Mouse (Mus musculus): Measurements from ENCODE around the gene Iqsec1.

Gene Iqsec1

DNA sequence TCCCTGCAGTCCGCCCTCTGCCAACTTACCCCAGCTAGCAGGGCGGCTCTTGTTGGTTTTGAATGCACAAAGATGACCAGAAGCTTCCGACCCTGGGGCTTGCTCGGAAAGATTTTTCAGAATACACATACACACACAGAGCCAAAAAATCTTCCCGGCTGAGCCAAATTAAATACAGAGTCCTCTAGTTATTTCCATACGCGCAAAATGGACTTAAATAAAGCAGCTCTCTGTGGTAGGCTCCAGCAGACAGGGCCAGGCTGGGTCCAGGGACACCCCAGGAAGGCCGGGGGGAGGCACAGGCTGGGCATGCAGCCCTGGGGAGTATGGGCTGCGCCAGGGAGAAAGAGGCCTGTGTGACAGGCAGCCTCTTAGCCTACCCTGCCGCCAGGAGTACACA, 282.0 kb downstream of the Iqsec1 start:
- peak; percentile 44 for DNase-seq (ENCODE audit: low spot score)

DNA sequence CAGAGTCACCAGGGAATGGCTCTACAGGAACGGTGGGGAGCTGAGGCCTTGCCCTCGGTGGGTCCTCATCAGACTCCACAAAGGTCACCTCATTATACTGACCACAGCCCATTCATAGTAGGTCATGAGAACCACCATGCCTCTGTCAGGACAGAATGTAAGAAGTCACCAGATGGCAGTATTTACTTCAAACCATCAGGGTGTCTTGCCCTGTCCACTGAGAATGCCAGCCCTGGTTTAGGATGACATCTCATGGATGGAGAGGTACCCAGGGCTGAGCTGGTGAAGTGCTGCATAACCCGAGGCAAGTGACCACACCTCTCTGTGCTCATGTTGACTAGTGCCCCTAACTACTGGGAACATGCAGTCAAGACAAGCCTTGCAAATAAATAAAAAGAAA, 282.7 kb downstream of the Iqsec1 start:
- peak; percentile 49 for DNase-seq (ENCODE audit: low spot score)

DNA sequence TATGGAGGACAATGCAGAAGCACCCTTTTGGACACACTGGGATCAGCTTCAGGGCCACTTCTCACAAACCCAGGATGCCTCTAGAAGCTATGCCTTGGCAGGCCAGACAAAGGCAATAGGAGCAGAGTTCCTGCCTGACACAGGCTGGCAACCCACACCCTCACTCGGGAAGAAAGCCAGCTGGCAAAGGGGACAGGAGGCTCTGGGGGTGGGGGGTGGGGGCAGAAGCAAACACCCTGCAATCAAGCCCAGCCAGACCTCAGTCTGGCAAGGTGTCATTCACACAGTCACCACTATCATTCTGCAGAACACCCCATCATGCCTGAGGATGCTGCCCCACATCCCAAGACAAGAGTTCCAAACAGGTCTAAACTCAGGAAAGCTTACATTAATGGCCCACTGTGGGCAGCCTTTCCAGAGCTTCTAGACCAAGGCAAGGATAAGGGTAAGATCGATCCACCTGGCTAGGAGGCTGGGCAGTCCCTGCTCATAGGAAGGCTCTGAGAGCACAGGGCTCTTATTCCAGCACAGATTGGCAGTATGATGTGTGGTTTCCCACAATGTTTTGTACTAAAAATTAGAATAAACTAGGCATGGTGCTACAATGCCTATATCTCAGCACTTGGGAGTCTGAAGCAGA, 283.7 kb downstream of the Iqsec1 start:
- DNase-seq (ENCODE audit: low spot score) = peak; percentile 93

DNA sequence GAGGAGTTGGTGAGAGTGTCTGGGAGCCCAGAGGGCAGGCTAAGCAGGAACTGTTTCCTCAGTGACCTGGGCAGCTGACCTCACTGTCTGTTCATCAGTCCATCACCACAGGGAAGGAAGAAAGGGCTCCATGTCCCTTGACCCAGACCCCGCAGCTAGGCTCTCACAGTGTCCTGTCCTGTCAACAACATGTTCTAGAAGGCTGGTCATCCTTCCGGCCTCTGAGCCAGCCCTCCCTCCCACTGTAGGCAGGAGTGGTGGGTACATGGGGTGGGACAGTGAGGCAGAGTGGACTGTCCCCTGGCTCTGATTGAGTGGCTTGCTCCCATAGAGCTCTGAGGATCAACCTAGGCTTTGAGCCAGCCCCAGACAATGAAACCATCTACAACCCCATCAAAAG, 284.7 kb downstream of the Iqsec1 start:
- DNase-seq (ENCODE audit: low spot score) = peak; percentile 44

DNA sequence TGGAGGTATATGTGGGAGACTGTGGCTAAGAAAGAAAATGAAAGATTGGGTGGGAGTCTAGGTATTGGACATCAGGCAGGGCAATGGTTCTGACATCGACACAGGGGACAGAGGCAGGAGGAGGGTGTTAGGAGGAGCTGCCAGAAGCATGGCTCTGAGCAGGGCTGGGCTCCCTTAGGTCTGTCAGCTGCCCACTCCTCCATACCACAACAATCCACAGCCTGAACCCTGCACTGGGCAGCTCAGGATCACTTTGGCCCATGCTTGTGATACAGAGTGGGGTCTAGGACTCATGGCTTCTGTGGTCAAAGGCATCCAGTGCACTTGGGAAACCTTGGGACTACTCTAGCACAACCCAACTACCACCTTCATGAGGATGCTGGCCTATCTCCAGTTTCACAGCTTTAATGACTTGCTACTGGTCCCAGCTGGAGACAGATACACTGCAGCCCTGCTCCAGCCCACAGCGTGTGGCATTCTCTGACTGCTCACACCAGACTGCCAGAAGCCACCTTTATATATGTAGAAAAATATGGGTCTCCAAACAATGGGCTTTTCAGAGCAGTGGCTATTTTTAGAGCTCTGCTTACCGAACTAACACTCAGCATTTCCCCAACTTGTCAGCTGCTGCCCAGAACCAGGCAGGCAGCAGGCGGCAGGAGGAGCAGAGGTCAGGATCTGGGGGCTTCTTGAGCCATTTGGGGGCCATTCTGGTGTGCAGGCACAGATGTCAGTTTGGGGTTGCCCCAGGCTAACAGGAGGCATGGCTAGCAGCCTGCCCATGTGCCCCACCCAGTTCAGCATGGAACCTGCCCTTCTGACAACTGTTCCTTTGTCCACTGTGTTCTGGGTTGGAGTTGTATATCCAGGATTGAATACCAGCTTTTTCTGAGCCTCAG, 285.4 kb downstream of the Iqsec1 start:
- DNase-seq (ENCODE audit: low spot score) = peak; percentile 46

DNA sequence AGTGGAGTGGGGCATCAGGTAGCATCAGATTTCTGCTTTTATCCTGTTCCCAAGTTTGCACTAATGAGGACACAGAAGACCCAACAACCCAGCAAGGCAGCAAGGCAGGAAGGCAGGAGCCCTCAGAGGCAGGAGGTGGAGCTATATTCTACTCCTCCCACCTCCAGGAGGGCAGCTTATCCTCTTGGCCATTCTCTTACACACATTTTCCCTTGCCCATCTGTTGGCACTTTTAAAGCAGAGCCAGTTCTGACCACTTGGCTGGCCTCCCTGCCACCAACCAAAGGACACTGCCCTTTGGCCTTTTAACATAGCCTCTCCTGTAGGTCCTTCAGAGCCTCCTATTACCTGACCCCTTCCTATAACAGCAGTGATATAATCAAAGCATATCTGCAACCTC, 286.3 kb downstream of the Iqsec1 start:
- peak; percentile 60 for DNase-seq (ENCODE audit: low spot score)

DNA sequence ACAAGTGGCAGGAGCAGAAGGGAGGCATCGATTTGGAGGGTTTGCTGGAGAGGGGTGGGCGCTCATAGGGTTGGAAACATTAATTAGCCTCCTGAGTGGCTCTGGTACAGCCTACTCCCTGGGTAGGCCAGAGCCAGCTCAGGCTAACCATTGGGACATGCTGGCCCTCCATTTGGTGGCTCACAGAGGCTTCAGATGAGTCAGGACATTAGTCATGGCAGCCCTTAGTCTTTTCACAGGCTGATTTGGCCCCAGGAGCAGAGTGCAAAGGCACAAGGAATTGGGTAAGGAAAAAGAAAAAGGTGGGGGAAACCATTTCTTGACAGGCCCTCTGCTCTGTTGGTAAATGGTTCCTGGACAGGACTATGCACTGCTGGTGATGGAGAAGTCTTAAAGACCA, 287.1 kb downstream of the Iqsec1 start:
- DNase-seq (ENCODE audit: low spot score) = no peak

DNA sequence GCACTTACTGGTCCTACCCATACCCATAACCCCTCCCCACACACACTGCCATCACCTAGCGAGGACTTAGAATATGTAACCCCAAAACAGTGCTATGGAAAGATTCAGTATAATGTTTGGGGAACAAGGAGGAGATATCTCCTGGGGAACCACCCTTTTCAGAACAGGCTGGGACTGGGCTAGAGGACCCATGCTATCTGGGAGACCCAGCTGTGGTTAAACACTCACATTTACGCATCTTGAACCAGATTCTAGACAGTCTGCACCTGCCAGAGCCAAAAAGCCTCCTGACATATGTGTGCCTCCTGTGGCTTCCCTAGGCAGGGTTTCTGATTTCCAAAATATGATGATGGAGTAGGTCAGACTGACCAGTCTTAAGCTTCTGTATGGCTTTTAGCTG, 287.7 kb downstream of the Iqsec1 start:
- no peak for DNase-seq (ENCODE audit: low spot score)

DNA sequence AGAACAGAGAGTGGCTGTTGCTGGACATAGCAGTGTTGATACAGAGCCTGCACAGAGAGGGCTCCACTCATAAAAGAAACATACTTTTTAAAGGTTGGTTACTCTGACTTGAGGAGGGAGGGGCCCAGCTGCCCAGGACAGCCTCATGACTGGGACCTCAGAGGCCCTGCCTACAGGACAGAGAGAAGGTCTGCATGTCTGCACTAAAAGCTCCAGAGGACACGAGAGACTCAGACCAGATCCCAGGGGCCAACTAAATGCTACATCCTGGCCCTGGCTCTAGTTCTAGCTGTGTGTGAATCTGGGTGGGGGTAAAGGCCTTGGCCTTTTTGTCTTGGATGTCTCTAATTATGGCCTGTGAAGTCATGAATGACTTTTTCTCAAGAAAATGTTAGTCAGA, 288.4 kb downstream of the Iqsec1 start:
- DNase-seq (ENCODE audit: low spot score) = no peak

DNA sequence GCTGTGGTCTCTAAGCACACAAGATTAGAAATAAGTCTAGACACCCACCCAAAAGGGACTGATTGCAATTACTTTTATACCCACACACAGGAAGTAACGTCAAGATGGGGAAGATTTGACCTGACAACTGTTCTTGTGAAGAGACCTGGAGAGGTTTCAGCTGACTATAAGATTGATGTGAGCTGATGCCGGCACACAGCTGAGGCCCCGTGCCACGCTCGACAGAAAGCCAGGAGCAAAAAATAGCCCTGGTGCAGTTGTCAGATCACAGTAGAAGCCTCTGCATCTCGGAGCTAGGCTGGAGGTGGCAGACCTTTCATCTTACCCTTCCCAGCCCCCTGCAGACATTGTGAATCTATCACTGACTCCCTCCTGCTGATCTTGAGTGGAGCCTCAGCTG, 289.6 kb downstream of the Iqsec1 start:
- no peak for DNase-seq (ENCODE audit: low spot score)

DNA sequence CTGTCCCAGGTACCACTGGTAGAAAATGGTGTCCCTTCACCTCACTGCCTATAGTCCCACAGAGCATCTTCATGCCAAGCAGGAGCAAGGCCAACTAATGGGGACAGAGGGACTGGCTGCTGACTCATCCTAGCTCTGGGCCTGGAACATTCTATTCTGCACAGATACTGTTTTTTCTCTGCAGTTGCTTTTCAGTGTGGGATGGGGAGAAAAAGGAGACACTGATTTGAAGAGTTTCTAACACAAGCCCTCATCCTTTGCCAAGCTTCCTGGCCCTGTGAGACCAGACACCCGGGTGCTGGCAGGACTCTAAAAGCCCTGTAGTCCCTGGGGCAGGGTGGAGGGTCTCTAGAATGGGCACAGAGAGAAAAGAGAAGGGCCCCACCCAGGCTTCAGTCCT, 292.7 kb downstream of the Iqsec1 start:
- DNase-seq (ENCODE audit: low spot score) = peak; percentile 73

DNA sequence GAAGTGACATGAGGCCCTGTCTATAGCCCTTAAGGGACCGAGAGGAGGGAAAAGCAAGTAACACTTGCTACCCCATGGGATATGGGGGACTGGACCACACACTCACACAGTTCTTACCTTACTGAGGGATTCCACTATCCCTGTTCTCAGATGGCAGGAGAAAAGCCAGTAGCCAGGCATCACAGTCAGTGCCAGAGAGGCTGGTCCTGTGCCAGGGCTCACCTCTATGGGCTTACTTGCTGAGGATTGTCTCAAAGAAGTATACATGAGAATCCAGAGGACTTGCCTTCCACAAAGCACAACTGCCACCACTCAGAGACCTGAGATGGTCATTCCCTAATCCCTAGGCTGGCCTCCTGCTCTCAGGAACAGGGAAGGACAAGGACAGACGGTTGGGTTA, 296.1 kb downstream of the Iqsec1 start:
- no peak for DNase-seq (ENCODE audit: low spot score)

DNA sequence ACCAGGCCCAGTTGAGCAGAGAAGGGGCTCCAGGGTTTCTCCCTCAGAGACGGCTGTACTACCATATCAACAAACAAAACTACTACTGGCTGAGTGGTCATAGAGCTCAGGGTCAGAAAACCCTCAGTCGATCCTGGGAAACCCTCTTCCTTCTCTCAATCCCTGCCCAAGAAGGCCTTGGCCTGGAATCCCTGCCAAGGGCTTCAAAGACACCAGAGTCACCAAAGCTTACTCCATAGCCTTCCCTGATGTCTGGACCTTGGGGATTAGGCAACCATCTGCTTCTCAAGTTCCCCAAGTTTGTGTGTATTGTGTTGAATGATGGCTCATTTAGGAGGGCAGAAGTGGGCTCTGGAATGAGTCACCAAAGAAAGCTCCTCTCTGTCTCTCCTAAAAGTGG, 296.6 kb downstream of the Iqsec1 start:
- peak; percentile 55 for DNase-seq (ENCODE audit: low spot score)

DNA sequence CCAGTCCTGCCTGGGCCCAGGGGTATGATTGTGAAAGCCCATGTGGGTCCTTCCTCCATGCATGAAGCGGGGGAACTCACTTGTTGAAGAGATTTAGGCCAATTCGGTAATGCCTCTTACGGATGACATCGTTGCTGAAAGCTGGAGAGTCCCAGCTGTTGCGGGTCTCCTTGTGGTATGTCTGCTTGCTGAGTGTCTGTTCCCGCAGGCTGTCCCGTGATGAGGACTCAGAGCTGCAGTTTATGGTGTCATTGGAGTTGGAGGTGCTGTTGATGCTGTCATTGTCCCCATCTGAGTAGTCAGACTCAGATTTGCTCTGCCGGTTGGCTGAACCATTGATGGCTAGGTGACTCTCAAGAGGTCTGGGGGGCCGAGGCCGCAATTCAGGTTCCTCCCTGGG, 299.0 kb downstream of the Iqsec1 start:
- no peak for DNase-seq (ENCODE audit: low spot score)

DNA sequence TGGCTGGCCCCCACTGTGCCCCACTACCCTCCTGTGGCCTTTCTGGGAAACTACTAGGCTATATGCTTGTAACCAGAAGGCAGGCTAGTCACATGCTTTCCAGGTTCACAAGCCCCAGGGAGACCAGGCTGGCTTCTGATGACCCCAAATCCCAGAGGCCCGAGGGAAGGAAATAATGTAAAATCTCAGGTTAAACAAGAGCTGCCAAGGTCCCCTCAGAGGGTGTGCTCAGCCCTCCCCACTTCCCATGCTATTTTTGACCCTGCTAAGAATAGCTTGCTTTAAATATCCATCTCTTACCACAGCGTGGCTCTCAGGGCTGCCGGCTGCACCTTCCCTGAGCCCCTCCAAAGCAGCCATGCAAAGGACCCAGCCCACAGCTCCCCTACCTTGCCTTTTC, 299.7 kb downstream of the Iqsec1 start:
- no peak for DNase-seq (ENCODE audit: low spot score)

DNA sequence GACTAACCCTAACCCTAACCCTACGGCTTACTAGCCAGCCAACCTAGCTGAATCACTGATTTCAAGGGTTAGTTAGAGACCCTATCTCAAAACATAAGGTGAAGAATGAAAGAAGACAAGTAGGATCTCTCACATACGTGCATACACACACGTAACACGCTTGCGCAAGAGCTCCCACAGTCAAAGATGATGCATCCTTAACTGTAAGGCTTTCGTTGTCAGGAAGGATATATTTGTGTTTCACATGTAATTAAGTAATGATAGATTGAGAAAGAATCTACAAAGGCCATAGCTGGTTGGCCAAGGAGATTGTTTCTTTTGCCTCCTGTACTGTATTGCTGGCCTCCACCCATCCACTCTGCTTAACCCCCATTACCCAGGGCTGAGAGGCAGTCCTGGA, 300.5 kb downstream of the Iqsec1 start:
- DNase-seq (ENCODE audit: low spot score) = no peak

DNA sequence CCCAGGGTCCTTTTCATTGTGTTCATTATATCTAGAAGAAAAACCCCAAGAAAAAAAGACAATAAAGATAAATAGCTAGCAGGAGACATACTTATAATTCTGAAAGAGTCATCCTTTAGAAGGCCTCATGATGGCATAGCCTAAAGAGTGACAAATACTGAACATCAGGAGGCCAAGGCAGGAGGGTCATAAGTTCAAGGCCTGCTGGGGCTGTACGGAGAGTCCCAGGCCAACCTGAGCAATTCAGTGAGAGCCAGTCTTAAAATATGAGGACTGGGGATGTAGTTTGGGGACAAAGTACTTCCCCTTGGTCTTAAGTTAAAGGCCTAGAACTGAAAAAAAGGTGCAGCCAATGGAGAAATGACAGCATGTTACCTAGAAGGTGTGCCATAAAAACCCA, 301.7 kb downstream of the Iqsec1 start:
- no peak for DNase-seq (ENCODE audit: low spot score)

DNA sequence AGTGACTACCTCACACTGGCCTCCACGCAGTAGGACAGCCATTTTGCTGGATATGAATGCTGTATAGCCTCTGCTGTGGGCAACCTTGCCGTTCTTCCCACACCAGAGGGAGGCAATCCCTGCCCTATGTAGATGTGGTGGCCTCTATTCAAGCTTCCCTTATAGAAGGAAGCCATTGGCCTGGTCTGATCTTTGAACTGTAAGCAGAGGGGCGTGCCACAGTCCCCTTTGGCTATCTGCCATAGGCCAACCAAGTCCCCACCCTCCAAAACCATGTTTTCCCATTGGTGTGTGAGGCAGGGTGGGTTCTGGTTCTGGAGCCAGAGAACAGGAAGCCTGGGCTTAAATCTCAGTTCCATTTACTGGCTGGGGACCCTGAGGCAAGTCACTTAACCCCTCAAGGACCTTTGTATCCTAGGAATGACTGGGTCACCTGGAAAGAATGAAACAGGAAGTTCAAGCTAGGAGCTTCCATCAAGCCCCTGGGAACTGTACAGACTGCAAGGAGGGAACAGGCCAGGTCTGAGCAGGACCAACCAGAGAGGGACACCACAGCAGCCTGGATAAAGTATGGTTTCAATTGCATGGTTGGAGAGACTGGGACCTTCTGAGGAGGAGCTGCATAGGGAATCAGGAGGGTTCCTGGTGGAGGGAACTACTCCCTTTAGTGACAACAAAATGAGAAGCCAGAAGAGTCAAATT, 304.5 kb downstream of the Iqsec1 start:
- DNase-seq (ENCODE audit: low spot score) = no peak

DNA sequence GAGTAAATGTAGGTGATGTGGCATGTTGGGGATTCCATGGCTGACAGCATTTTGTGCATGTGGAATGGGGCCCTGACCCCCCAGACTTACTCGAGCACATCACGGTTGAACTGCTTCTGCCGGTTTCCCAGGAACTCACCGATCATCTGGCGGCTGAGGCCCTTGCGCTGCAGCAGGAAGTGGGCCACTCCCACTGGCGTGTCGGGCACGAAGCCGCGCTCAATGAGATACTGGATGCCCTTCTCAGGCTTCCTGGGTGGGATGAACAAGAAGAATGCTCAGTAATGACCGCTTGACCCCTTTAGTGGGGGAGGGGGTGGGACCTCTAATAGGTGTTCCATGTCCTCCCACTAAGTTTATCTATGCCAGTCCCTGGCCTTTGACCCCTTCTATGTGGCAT, 308.1 kb downstream of the Iqsec1 start:
- no peak for DNase-seq (ENCODE audit: low spot score)

DNA sequence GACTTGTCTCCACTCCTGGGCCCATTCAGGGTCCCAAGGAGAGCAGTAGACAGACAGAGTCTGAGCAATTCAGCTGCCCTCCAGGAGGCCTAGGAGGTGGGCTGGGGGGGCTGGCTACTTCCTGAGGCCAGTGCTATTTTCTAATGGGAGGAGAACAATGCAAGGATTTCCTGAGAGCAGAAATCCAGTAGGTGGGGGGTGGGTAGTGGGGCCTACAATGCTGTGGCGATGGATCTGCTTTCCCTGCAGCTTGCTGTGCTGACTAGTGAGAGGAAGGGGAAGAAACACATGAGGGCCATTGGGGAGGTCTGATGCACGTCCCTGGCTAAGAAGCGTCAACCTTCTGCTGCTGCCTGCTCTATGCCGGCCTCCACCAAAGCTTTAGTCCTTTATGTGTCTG, 309.7 kb downstream of the Iqsec1 start:
- no peak for DNase-seq (ENCODE audit: low spot score)

DNA sequence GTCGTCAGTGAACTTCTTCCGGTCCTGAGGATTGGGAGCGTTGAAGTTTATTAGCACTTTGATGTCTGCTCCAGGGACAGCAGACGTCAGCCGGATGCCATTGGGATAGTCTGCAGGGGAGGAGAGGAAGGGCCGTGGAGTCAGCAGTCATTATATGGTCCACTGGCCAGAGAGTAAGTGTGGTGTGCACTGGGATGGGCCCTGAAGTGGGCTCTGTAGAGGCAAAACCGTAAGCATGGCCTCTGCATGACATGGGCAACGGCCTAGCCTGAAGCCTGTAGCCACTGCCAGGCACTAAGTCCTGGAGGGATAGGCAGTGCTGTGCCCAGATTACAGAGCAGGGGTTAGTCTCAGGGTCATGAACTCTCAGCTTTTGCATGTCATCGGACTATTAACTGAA, 319.8 kb downstream of the Iqsec1 start:
- no peak for DNase-seq (ENCODE audit: low spot score)

DNA sequence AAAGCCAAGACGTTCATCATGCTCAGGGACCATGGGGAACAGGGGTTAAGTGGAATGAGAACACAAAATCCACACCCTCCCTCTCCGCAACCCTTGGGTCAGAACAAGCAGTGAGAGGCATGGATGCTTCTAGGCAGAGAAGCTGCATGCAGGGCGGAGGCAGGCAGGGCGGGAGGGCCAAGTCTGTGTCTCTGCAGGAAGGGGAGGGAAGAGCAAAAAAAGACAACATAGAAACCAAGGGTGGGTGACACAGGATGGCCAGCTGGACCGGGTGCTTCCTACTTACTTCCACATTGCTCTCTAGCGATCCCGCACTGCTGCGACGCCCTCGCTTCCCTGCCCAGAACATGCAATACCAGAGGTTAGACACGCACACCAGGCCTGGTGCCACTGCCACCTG, 324.7 kb downstream of the Iqsec1 start:
- DNase-seq (ENCODE audit: low spot score) = no peak

DNA sequence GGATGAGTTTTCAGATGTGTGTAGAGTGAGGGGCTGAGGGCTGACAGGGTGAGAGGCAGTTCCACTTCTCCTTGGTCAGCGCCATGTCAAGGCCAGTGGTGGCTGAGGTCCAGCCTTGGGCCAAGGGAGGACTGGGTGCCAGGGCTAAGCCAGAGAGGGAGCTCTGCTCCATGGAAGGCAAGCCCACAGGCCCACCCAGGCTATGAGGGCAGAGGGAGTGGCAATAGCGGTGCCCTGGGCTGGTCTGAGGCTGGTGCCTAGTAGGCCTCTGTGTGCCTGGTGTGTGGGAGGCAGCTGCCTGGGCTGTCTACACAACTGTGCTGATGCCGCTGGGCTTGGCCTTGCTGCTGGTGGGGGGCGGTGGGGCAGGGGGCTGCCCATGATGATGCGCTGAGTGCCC, 326.3 kb downstream of the Iqsec1 start:
- DNase-seq (ENCODE audit: low spot score) = no peak
